Mouse (Mus musculus) intestine, embryonic 14.5 days (tissue): Measurements from ENCODE around the gene Supt6. TPM values are rescaled to one million over a fixed set of nuclear protein-coding genes. Genes with fewer than 3 reads are reported as not detected.
A peak's percentile ranks its signal among the peaks of the same experiment; 100 is the strongest.

Source experiments
- ATAC-seq: fragments of 200-750 bp; cut with Nextera tagmentation; replicated peaks from 2 replicates; pipeline ENCODE4 v1.8.0; 2017; ENCODE audit warnings: low read depth, moderate number of reproducible peaks, moderate TSS enrichment, moderate library complexity; ENCODE audit not compliant: low FRiP score, low TSS enrichment
- DNase-seq: peaks from one replicate; pipeline ENCODE4 v3.0.0-alpha.2; 2018; ENCODE audit warnings: low spot score
- H3K27ac ChIP-seq: fragments of 300-500 bp; sonication (generic); 2 replicates; pipeline ENCODE4 v1.5.1; 2014; ENCODE audit warnings: low read depth, mild to moderate bottlenecking, control low read depth
- H3K27me3 ChIP-seq: fragments of 300-500 bp; sonication (generic); replicated peaks from 2 replicates; pipeline ENCODE4 v1.6.1; 2014; ENCODE audit warnings: low read length, control low read depth; ENCODE audit not compliant: control insufficient read depth, insufficient read depth
- H3K36me3 ChIP-seq: fragments of 300-500 bp; sonication (generic); 2 replicates; pipeline ENCODE4 v1.6.1; 2014; ENCODE audit warnings: low read length, control low read depth; ENCODE audit not compliant: control insufficient read depth, insufficient read depth
- H3K4me1 ChIP-seq: fragments of 300-500 bp; sonication (generic); replicated peaks from 2 replicates; pipeline ENCODE4 v1.6.1; 2014; ENCODE audit warnings: low read length, control low read depth, mixed read lengths; ENCODE audit not compliant: control insufficient read depth, insufficient read depth
- H3K4me2 ChIP-seq: fragments of 300-500 bp; sonication (generic); 2 replicates; pipeline ENCODE4 v1.6.1; 2014; ENCODE audit warnings: low read length
- H3K4me3 ChIP-seq: fragments of 300-500 bp; sonication (generic); 2 replicates; pipeline ENCODE4 v1.5.1; 2014; ENCODE audit warnings: low read depth, low read length, control low read depth, mixed read lengths
- H3K9ac ChIP-seq: fragments of 300-500 bp; sonication (generic); 2 replicates; pipeline ENCODE4 v1.6.1; 2014; ENCODE audit warnings: mild to moderate bottlenecking, low read length
- H3K9me3 ChIP-seq: fragments of 300-500 bp; sonication (generic); 2 replicates; pipeline ENCODE4 v1.6.1; 2016; ENCODE audit warnings: low read length, control low read depth; ENCODE audit not compliant: control insufficient read depth
- WGBS: fragments of 180-500 bp; shearing (Covaris S2); extraction: QIAGEN DNeasy Blood & Tissue Kit; methylation state at CpG from one replicate; pipeline ENCODE4 v1.1.7; 2014; 5-methylcytosine and 5-hydroxymethylcytosine counted together
- polyA plus RNA-seq: library from polyadenylated mRNA; unstranded; fragments of >200 nt; fragmentation: Nextera tagmentation; extraction: Ambion mirVana; gene quantifications from 2 replicates; pipeline ENCODE4 v1.2.1, GENCODE M21; 2014

Gene Supt6
- polyA plus RNA-seq, 1 experiment from 2014 or later: 26.4 TPM

GRCm38 (mm10) chr11:78168541-78169468, 77.0 kb downstream of the Supt6 start:
- Histone ChIP-seq H3K4me2 (peak overlapping the region; percentile 13; the same call in 1 of the 2 replicates), H3K4me3 (no peak overlapping the region), H3K9ac (no peak overlapping the region), H3K27me3 (no peaks in the 10 kb centered on the region), H3K36me3 (0 out of 2 replicates have a peak, but pooled peaks cover 3% of the 10 kb centered on the region), H3K4me1 (peaks cover 11% of the 10 kb centered on the region), H3K27ac (peak overlapping the region; percentile 27; the same call in 1 of the 2 replicates), H3K9me3 (no peaks in the 10 kb centered on the region)
- WGBS: 45% methylated on average over 19 of the region's 19 CpGs
- ATAC-seq: no peak
- DNase-seq: no peak

- Histone ChIP-seq H3K4me3 (no peak overlapping the region), H3K4me2 (no peak overlapping the region), H3K9ac (no peak overlapping the region), H3K36me3 (peaks cover 10% of the 10 kb centered on the region; the same call in 1 of the 2 replicates), H3K27me3 (no peaks in the 10 kb centered on the region), H3K27ac (no peak overlapping the region), H3K9me3 (no peaks in the 10 kb centered on the region), H3K4me1 (peaks cover 23% of the 10 kb centered on the region)
- 86% methylated on average over 14 of the region's 14 CpGs for WGBS
- no peak for DNase-seq
- ATAC-seq: no peak
Observed at GRCm38 (mm10) chr11:78167257-78167959, 78.4 kb downstream of the Supt6 start.

- Histone ChIP-seq H3K4me1 (peaks cover 29% of the 10 kb centered on the region), H3K4me2 (no peak overlapping the region; the same call in 1 of the 2 replicates), H3K9me3 (no peaks in the 10 kb centered on the region), H3K27me3 (no peaks in the 10 kb centered on the region), H3K9ac (no peak overlapping the region), H3K36me3 (peaks cover 14% of the 10 kb centered on the region), H3K4me3 (no peak overlapping the region), H3K27ac (no peak overlapping the region)
- ATAC-seq (no peak), DNase-seq (no peak)
- WGBS: 62% methylated on average over 6 of the region's 6 CpGs
Observed at GRCm38 (mm10) chr11:78166640-78167039, 79.1 kb downstream of the Supt6 start.

GRCm38 (mm10) chr11:78166161-78166560, 79.6 kb downstream of the Supt6 start:
- H3K4me3 ChIP-seq: peak overlapping the region; percentile 100
- peak overlapping the region; percentile 99; the same call in 1 of the 2 replicates for H3K9ac ChIP-seq
- H3K9me3 ChIP-seq: no peaks in the 10 kb centered on the region
- peaks cover 29% of the 10 kb centered on the region for H3K4me1 ChIP-seq
- 43% methylated on average over 4 of the region's 4 CpGs for WGBS
- DNase-seq: no peak
- H3K4me2 ChIP-seq: peak overlapping the region; percentile 82
- peaks cover 19% of the 10 kb centered on the region for H3K36me3 ChIP-seq
- H3K27ac ChIP-seq: peak overlapping the region; percentile 98
- no peak for ATAC-seq
- H3K27me3 ChIP-seq: no peaks in the 10 kb centered on the region

GRCm38 (mm10) chr11:78165761-78166109, 80.1 kb downstream of the Supt6 start:
- 3% methylated on average over 16 of the region's 16 CpGs for WGBS

GRCm38 (mm10) chr11:78164924-78165760, 80.6 kb downstream of the Supt6 start, which contains the start of gene Traf4:
Gene Traf4 (minus strand): TSS chr11:78165589.
- peak within 1 kb of the TSS; percentile 99 for H3K9ac ChIP-seq
- no peaks in the 10 kb centered on the region for H3K27me3 ChIP-seq
- under 1% methylated on average over 69 of the region's 78 CpGs for WGBS
- H3K4me3 ChIP-seq: peak within 1 kb of the TSS; percentile 100
- peak; percentile 88 for DNase-seq
- peak within 1 kb of the TSS; percentile 82 for H3K4me2 ChIP-seq
- peaks cover 29% of the 10 kb centered on the region for H3K4me1 ChIP-seq
- peak; percentile 79 for ATAC-seq
- H3K36me3 ChIP-seq: peaks cover 29% of the 10 kb centered on the region
- H3K9me3 ChIP-seq: no peaks in the 10 kb centered on the region
- peak within 1 kb of the TSS; percentile 98 for H3K27ac ChIP-seq

More at GRCm38 (mm10) chr11:78165761-78166109, 80.1 kb downstream of the Supt6 start:
- H3K9ac ChIP-seq: peak overlapping the region; percentile 99
- ATAC-seq: peak; percentile 17; the same call in 1 of the 2 replicates
- peak; percentile 90 for DNase-seq
- peaks cover 29% of the 10 kb centered on the region for H3K4me1 ChIP-seq
- H3K4me2 ChIP-seq: peak overlapping the region; percentile 82
- H3K9me3 ChIP-seq: no peaks in the 10 kb centered on the region
- H3K27me3 ChIP-seq: no peaks in the 10 kb centered on the region
- H3K36me3 ChIP-seq: peaks cover 23% of the 10 kb centered on the region
- H3K4me3 ChIP-seq: peak overlapping the region; percentile 100
- H3K27ac ChIP-seq: peak overlapping the region; percentile 98

GRCm38 (mm10) chr11:78164604-78164923, 81.2 kb downstream of the Supt6 start:
- Histone ChIP-seq H3K9me3 (no peaks in the 10 kb centered on the region), H3K4me2 (peak overlapping the region; percentile 82), H3K9ac (peak overlapping the region; percentile 99), H3K36me3 (peaks cover 35% of the 10 kb centered on the region), H3K27me3 (no peaks in the 10 kb centered on the region), H3K4me1 (peaks cover 29% of the 10 kb centered on the region), H3K4me3 (peak overlapping the region; percentile 100), H3K27ac (peak overlapping the region; percentile 98)
- no peak for DNase-seq
- 0 out of 2 replicates have a peak, but pooled peaks have one; percentile 0 for ATAC-seq
- WGBS: under 1% methylated on average over 14 of the region's 14 CpGs
